Mouse (Mus musculus) lung, adult 2 months (tissue): ENCODE results near the gene Htr1d. TPM values are rescaled to one million over a fixed set of nuclear protein-coding genes. Genes with fewer than 3 reads are reported as not detected.
A peak's percentile ranks its signal among the peaks of the same experiment; 100 is the strongest.

Source experiments
- DNase-seq: peaks from one replicate; pipeline ENCODE4 v3.0.0; 2022
- H3K4me1 ChIP-seq: fragments of 200-500 bp; 2 replicates; pipeline ENCODE4 v1.6.1; 2011; ENCODE audit warnings: low read length; ENCODE audit not compliant: control insufficient read depth, insufficient read depth
- H3K4me3 ChIP-seq: fragments of 200-500 bp; replicated peaks from 2 replicates; pipeline ENCODE3; 2011; ENCODE audit warnings: low read depth, mild to moderate bottlenecking, control low read depth, low read length; ENCODE audit errors: extremely low read depth
- CTCF ChIP-seq: fragments of 200-500 bp; IDR thresholded peaks from 2 replicates; pipeline ENCODE4 v1.5.1; 2011; ENCODE audit warnings: mild to moderate bottlenecking, low read length, control low read depth; ENCODE audit not compliant: insufficient read depth
- POLR2A ChIP-seq: fragments of 200-500 bp; IDR thresholded peaks from 2 replicates; pipeline ENCODE4 v1.6.1; 2011; ENCODE audit warnings: low read depth, mild to moderate bottlenecking, control low read depth, low read length, borderline replicate concordance; ENCODE audit errors: extremely low read depth
- WGBS: fragments of 180-500 bp; shearing (Covaris S2); methylation state at CpG from one replicate; pipeline ENCODE4 v1.1.7; 2018; 5-methylcytosine and 5-hydroxymethylcytosine counted together
- polyA plus RNA-seq: library from polyadenylated mRNA; depleted of rRNA; stranded (reverse); fragments of >200 nt; gene quantifications from 2 replicates; pipeline ENCODE4 v1.2.3, GENCODE M21; 2012

The Htr1d gene
- polyA plus RNA-seq, 1 experiment = not detected

GRCm38 (mm10) chr4:136419386-136419785 is 3.9 kb upstream of the Htr1d start:
- 76% methylated on average over 6 of the region's 6 CpGs for WGBS
- DNase-seq = no peak
- Histone ChIP-seq H3K4me3 (no peak overlapping the region), H3K4me1 (peaks cover 3% of the 10 kb centered on the region; the same call in 1 of the 2 replicates)
- TF ChIP-seq POLR2A (no peak), CTCF (no peak)

GRCm38 (mm10) chr4:136424120-136424999 is 1.0 kb downstream of the Htr1d start:
- DNase-seq = peak; percentile 7
- no peaks in the 10 kb centered on the region; the same call in 1 of the 2 replicates for H3K4me1 ChIP-seq
- TF ChIP-seq CTCF = no peak
- no peak for TF ChIP-seq POLR2A
- 2% methylated on average over 66 of the region's 70 CpGs for WGBS
- peak overlapping the region; percentile 8 for H3K4me3 ChIP-seq

GRCm38 (mm10) chr4:136425000-136425288 is 1.6 kb downstream of the Htr1d start:
- TF ChIP-seq CTCF (0 out of 2 replicates have a peak, but pooled peaks have one; percentile 7), POLR2A (no peak)
- peak overlapping the region; percentile 8 for H3K4me3 ChIP-seq
- H3K4me1 ChIP-seq = no peaks in the 10 kb centered on the region; the same call in 1 of the 2 replicates
- DNase-seq = peak; percentile 35
- WGBS = 4% methylated on average over 15 of the region's 15 CpGs

GRCm38 (mm10) chr4:136430609-136431375 is 7.5 kb downstream of the Htr1d start:
- no peak overlapping the region for H3K4me3 ChIP-seq
- no peak for DNase-seq
- TF ChIP-seq POLR2A (no peak), CTCF (no peak)
- H3K4me1 ChIP-seq = no peaks in the 10 kb centered on the region
- 33% methylated on average over 9 of the region's 11 CpGs for WGBS

- DNase-seq = peak; percentile 48
- TF ChIP-seq POLR2A = no peak
- TF ChIP-seq CTCF = peak; percentile 60
- WGBS = 3% methylated on average over 3 of the region's 3 CpGs
- Histone ChIP-seq H3K4me1 (no peaks in the 10 kb centered on the region), H3K4me3 (no peak overlapping the region)
Observed at GRCm38 (mm10) chr4:136431376-136431693, 8.0 kb downstream of the Htr1d start.

GRCm38 (mm10) chr4:136434029-136434428 is 10.7 kb downstream of the Htr1d start:
- WGBS = 69% methylated on average over 4 of the region's 4 CpGs
- no peaks in the 10 kb centered on the region for H3K4me1 ChIP-seq
- H3K4me3 ChIP-seq = no peak overlapping the region
- DNase-seq = no peak
- TF ChIP-seq CTCF (no peak), POLR2A (no peak)

- Histone ChIP-seq H3K4me3 (no peak overlapping the region), H3K4me1 (no peaks in the 10 kb centered on the region)
- TF ChIP-seq CTCF = no peak
- no peak for TF ChIP-seq POLR2A
- WGBS = 49% methylated on average over 4 of the region's 4 CpGs
- DNase-seq = no peak
Observed at GRCm38 (mm10) chr4:136439106-136439505, 15.8 kb downstream of the Htr1d start.

GRCm38 (mm10) chr4:136441354-136442043 is 18.2 kb downstream of the Htr1d start:
- WGBS = 65% methylated on average over 15 of the region's 15 CpGs
- DNase-seq = no peak
- TF ChIP-seq POLR2A (no peak), CTCF (no peak)
- H3K4me1 ChIP-seq = no peaks in the 10 kb centered on the region
- no peak overlapping the region for H3K4me3 ChIP-seq

- WGBS = 65% methylated on average over 4 of the region's 4 CpGs
- Histone ChIP-seq H3K4me1 (no peaks in the 10 kb centered on the region), H3K4me3 (no peak overlapping the region)
- TF ChIP-seq POLR2A (no peak), CTCF (no peak)
- DNase-seq = no peak
Observed at GRCm38 (mm10) chr4:136444561-136444960, 21.2 kb downstream of the Htr1d start.

GRCm38 (mm10) chr4:136449795-136450194 is 26.5 kb downstream of the Htr1d start:
- 80% methylated on average over 5 of the region's 5 CpGs for WGBS
- DNase-seq = no peak
- no peaks in the 10 kb centered on the region for H3K4me1 ChIP-seq

More at GRCm38 (mm10) chr4:136449795-136450194, 26.5 kb downstream of the Htr1d start:
- H3K4me3 ChIP-seq = no peak overlapping the region
- no peak for TF ChIP-seq CTCF
- TF ChIP-seq POLR2A = no peak
